Mouse (Mus musculus) liver, postnatal 0 days (tissue): ENCODE measurements at regions not wholly inside any gene's neighbourhood (a gene's known extent, or its start where the extent isn't known, plus 50 kb on each side); places are given as distances from the start of the nearest gene placed in this dataset.

ENCODE experiments used
- ATAC-seq: fragments of 200-750 bp; cut with Nextera tagmentation; 2 replicates; pipeline ENCODE4 v1.8.0; 2017; ENCODE audit warnings: mild to moderate bottlenecking, moderate library complexity
- DNase-seq: peaks from one replicate; pipeline ENCODE4 v3.0.0-alpha.2; 2016
- H3K27ac ChIP-seq: fragments of 300-500 bp; sonication (generic); 2 replicates; pipeline ENCODE4 v1.5.1; 2014; ENCODE audit warnings: antibody characterized with exemption, moderate library complexity, mild to moderate bottlenecking, low read depth
- H3K27me3 ChIP-seq: fragments of 300-500 bp; sonication (generic); 2 replicates; pipeline ENCODE4 v1.6.1; 2014; ENCODE audit warnings: low read length, control low read depth, mixed read lengths; ENCODE audit not compliant: insufficient read depth
- H3K36me3 ChIP-seq: fragments of 300-500 bp; sonication (generic); replicated peaks from 2 replicates; pipeline ENCODE4 v1.6.1; 2014; ENCODE audit warnings: mild to moderate bottlenecking, control low read depth, low read length, moderate library complexity, mixed read lengths; ENCODE audit not compliant: insufficient read depth
- H3K4me1 ChIP-seq: fragments of 300-500 bp; sonication (generic); 2 replicates; pipeline ENCODE4 v1.6.1; 2014; ENCODE audit warnings: antibody characterized with exemption, mild to moderate bottlenecking, control low read depth; ENCODE audit not compliant: insufficient read depth
- H3K4me2 ChIP-seq: fragments of 300-500 bp; sonication (generic); 2 replicates; pipeline ENCODE4 v1.6.1; 2014; ENCODE audit warnings: low read depth, mild to moderate bottlenecking, low read length, moderate library complexity, mixed read lengths
- H3K4me3 ChIP-seq: fragments of 300-500 bp; sonication (generic); 2 replicates; pipeline ENCODE4 v1.5.1; 2014; ENCODE audit warnings: low read depth, low read length
- H3K9ac ChIP-seq: fragments of 300-500 bp; sonication (generic); replicated peaks from 2 replicates; pipeline ENCODE4 v1.6.1; 2014; ENCODE audit warnings: mild to moderate bottlenecking, moderate library complexity
- H3K9me3 ChIP-seq: fragments of 300-500 bp; sonication (generic); 2 replicates; pipeline ENCODE4 v1.6.1; 2016; ENCODE audit warnings: mild to moderate bottlenecking, control low read depth, low read length, mixed read lengths
- CTCF ChIP-seq: sonication (generic); IDR thresholded peaks from 2 replicates; pipeline ENCODE4 v1.5.1; 2016; ENCODE audit warnings: antibody characterized with exemption, low read depth
- EP300 ChIP-seq: IDR thresholded peaks from 2 replicates; pipeline ENCODE4 v1.6.1; 2016; ENCODE audit warnings: antibody characterized with exemption, low read depth, mild to moderate bottlenecking
- WGBS: fragments of 180-500 bp; shearing (Covaris S2); extraction: QIAGEN DNeasy Blood & Tissue Kit; methylation state at CpG from one replicate; pipeline ENCODE4 v1.1.7; 2014; ENCODE audit not compliant: insufficient replicate concordance; 5-methylcytosine and 5-hydroxymethylcytosine counted together

- WGBS = 50% methylated on average over 11 of the region's 11 CpGs
- Histone ChIP-seq H3K9me3 (peaks cover 3% of the 10 kb centered on the region; the same call in 1 of the 2 replicates), H3K27ac (no peak overlapping the region), H3K27me3 (no peaks in the 10 kb centered on the region), H3K4me3 (no peak overlapping the region), H3K9ac (no peak overlapping the region), H3K4me1 (no peaks in the 10 kb centered on the region), H3K4me2 (no peak overlapping the region), H3K36me3 (no peaks in the 10 kb centered on the region)
- DNase-seq (no peak), ATAC-seq (no peak)
- TF ChIP-seq CTCF (no peak), EP300 (no peak)
These were observed 162.9 kb upstream of the Cdh5 start for GRCm38 (mm10) chr8:103938283-103939230.

- TF ChIP-seq CTCF = no peak
- TF ChIP-seq EP300 = no peak
These were observed 160.4 kb upstream of the Cdh5 start for GRCm38 (mm10) chr8:103940958-103941532.

GRCm38 (mm10) chr8:103948474-103948873 is 153.0 kb upstream of the Cdh5 start:
- Histone ChIP-seq H3K4me3 (no peak overlapping the region), H3K27me3 (no peaks in the 10 kb centered on the region), H3K9ac (no peak overlapping the region), H3K36me3 (no peaks in the 10 kb centered on the region), H3K4me2 (no peak overlapping the region), H3K4me1 (no peaks in the 10 kb centered on the region), H3K9me3 (no peaks in the 10 kb centered on the region), H3K27ac (no peak overlapping the region)
- ATAC-seq (no peak), DNase-seq (no peak)
- WGBS = 73% methylated on average over 5 of the region's 5 CpGs
- TF ChIP-seq CTCF = peak; percentile 61
- no peak for TF ChIP-seq EP300

More at GRCm38 (mm10) chr8:103940958-103941532, 160.4 kb upstream of the Cdh5 start:
- DNase-seq = no peak
- ATAC-seq = no peak
- Histone ChIP-seq H3K27me3 (no peaks in the 10 kb centered on the region), H3K9ac (no peak overlapping the region), H3K4me2 (no peak overlapping the region), H3K9me3 (peaks cover 3% of the 10 kb centered on the region; the same call in 1 of the 2 replicates), H3K36me3 (no peaks in the 10 kb centered on the region), H3K4me3 (no peak overlapping the region), H3K27ac (no peak overlapping the region), H3K4me1 (no peaks in the 10 kb centered on the region)
- 67% methylated on average over 6 of the region's 6 CpGs for WGBS

- no peak overlapping the region for H3K27ac ChIP-seq
- no peaks in the 10 kb centered on the region for H3K36me3 ChIP-seq
- WGBS = 69% methylated on average over 4 of the region's 4 CpGs
- no peaks in the 10 kb centered on the region for H3K27me3 ChIP-seq
- no peaks in the 10 kb centered on the region for H3K9me3 ChIP-seq
- DNase-seq (no peak), ATAC-seq (no peak)
- H3K4me3 ChIP-seq = no peak overlapping the region
- H3K4me2 ChIP-seq = no peak overlapping the region
- TF ChIP-seq EP300 = no peak
- TF ChIP-seq CTCF = no peak
- no peaks in the 10 kb centered on the region for H3K4me1 ChIP-seq
- H3K9ac ChIP-seq = no peak overlapping the region
These were observed 151.0 kb upstream of the Cdh5 start for GRCm38 (mm10) chr8:103950460-103950859.

- WGBS = 77% methylated on average over 2 of the region's 2 CpGs
- Histone ChIP-seq H3K27ac (no peak overlapping the region), H3K9me3 (no peaks in the 10 kb centered on the region), H3K9ac (no peak overlapping the region), H3K4me1 (no peaks in the 10 kb centered on the region), H3K4me3 (no peak overlapping the region), H3K4me2 (no peak overlapping the region), H3K36me3 (no peaks in the 10 kb centered on the region), H3K27me3 (no peaks in the 10 kb centered on the region)
- ATAC-seq (no peak), DNase-seq (no peak)
- no peak for TF ChIP-seq EP300
- TF ChIP-seq CTCF = no peak
These were observed 147.8 kb upstream of the Cdh5 start for GRCm38 (mm10) chr8:103953586-103953985.

- Histone ChIP-seq H3K27me3 (no peaks in the 10 kb centered on the region), H3K36me3 (no peaks in the 10 kb centered on the region), H3K27ac (no peak overlapping the region), H3K4me2 (no peak overlapping the region), H3K9ac (no peak overlapping the region), H3K4me1 (no peaks in the 10 kb centered on the region), H3K9me3 (no peaks in the 10 kb centered on the region), H3K4me3 (no peak overlapping the region)
- DNase-seq (no peak), ATAC-seq (no peak)
- 61% methylated on average over 4 of the region's 4 CpGs for WGBS
- TF ChIP-seq EP300 = no peak
- no peak for TF ChIP-seq CTCF
These were observed 145.7 kb upstream of the Cdh5 start for GRCm38 (mm10) chr8:103955568-103956260.
